Mouse (Mus musculus): ENCODE results near the gene Ogn.

Gene Ogn

GRCm38 (mm10) chr13:49644731-49645529 lies 37.1 kb downstream of the Ogn start:
- DNase-seq (ENCODE audit: low spot score): peak; percentile 65

GRCm38 (mm10) chr13:49646019-49646418 lies 38.2 kb downstream of the Ogn start:
- DNase-seq (ENCODE audit: low spot score): no peak

GRCm38 (mm10) chr13:49651136-49651535 lies 43.3 kb downstream of the Ogn start:
- DNase-seq (ENCODE audit: low spot score): no peak

GRCm38 (mm10) chr13:49651781-49652351 lies 44.0 kb downstream of the Ogn start:
- no peak for DNase-seq (ENCODE audit: low spot score)

GRCm38 (mm10) chr13:49652481-49653179 lies 44.8 kb downstream of the Ogn start, which contains the start of the genes Cenpp and Nol8:
TSS of gene Cenpp (minus strand) at chr13:49652785.
TSS of gene Nol8 (plus strand) at chr13:49653078.
- DNase-seq (ENCODE audit: low spot score): peak; percentile 100

GRCm38 (mm10) chr13:49653180-49653541 lies 45.3 kb downstream of the Ogn start:
- no peak for DNase-seq (ENCODE audit: low spot score)
